Mouse (Mus musculus): ENCODE results near the gene A730071L15Rik. TPM values are rescaled to one million over a fixed set of nuclear protein-coding genes. Genes with fewer than 3 reads are reported as not detected.

The A730071L15Rik gene
- not detected for total RNA-seq (2021)

DNA sequence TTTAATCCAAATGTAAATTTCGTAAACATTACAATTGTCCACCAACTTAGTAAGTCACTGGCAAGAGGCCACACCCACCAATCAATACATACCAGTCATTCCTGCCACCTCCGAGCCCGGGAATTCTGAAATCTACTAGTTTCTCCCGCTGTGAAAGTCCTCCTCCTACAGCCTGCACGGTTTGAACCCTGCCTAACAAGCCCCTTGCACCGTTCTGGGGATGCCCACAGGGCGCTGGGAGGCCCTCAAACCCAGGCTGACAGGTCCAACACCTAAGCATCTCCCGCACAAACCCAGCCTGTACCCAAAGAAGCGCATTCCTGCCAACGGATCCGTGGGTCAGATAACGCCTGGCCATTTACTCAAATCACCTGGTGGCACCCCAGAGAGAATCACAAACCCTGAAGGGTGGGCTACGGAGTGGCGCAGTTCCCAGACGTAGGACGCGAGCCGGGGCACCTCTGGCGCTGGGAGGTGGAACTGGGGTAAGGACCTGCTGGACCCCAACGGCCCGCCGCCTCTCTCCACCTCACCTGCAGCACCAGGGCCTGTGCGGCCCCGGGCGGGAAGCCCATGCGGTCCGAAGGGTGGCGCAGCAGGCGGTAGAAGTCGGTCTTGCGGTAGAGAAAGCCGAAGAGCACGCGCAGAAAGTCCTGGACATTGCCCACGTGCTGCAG lies at the start of gene A730071L15Rik:
Gene A730071L15Rik (plus strand): TSS at position 620 of the 677 bp plus-strand sequence.
- peak in 1 of 2 experiments; percentile 15 for DNase-seq
- intact Hi-C loops (cut with DNase I), result loop anchor here (2.0 kb wide), 1 partner anchor 67 kb away; the partner anchor contains the start of gene Ddx56

DNA sequence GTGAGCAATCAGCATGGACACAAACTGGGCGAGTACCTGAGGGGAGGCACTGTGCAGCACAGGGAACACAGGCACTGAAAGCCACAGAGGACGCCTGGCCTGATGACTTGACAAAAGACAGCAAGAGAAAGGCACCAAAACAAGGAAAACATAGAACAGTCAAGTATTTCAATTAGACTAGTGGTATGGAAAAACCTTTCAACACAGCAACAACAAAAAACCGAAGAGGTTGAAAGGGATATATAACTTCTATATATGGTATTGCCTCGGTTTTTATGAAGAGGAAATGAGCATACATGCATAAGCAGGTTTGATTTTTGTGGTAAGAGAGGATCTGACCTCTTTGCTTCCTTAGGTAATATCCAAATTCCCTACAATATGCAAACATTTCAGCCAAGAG lies 47.0 kb upstream of the A730071L15Rik start:
- intact Hi-C loops (cut with DNase I), result no loop called here

DNA sequence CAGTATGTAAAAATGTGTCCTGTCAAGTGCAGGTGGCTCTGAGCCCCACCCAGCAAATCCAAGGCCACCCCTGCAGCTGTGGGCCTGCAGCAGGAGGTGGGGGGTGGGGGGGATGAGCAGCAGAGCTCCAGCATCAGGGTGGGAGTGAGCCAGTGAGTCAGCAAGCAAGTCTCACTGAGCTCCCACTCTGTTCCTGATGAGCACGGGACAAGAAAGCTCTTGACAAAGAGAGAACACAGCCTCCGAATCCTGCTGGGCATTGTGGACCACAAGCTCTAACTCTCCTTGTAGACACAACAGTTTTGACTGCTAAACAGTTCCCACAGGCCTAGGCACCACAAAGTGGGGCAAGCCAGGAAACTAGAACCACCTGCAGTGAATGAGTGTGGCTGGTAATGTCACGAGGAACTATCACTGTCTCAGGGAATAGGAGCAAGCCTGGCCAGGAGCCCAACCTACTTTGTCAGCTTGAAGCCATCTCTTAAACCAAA lies 45.6 kb upstream of the A730071L15Rik start:
- intact Hi-C loops (cut with DNase I), result no loop called here
- no peak for DNase-seq

More for the DNA sequence above, 47.0 kb upstream of the A730071L15Rik start:
- no peak for DNase-seq

DNA sequence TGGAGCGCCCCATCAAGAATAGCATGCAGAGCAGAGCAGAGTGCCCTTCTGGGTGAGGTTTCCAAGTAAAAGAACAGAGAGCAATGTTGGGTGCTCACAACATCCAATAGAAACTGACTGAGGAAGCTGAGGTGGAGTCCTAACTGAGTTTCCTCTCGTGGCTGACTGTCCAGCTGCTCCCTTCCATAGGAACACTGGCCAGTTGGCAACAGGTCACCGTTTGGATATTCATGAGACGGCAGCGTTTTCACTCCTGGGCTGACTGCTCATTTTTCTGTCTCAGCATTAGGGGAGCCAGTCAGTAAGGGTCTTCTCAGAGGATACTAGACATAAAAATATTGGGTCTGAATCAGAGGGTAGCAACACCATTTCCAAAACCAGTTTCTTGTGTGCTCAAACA lies 43.2 kb upstream of the A730071L15Rik start:
- intact Hi-C loops (cut with DNase I), result no loop called here
- peak in 1 of 2 experiments; percentile 22 for DNase-seq

DNA sequence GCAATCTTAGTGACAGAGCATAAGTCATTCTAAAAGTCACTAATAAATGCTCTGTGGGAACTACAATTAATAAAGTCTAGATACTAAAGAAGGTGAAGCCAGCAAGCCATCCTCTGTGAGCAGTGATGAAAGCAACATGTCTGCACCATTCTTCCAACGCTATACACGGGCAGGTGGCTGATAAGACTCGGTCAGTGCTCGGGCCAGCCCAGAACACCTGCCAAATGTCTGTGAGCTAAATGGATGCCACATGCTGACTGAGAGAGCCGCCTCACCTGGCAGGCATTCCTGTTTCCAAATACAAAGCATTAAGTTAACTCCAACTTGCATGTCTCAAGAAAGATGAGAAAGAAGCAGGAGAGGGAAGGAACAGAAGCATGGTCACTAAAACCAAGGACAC lies 42.7 kb upstream of the A730071L15Rik start:
- intact Hi-C loops (cut with DNase I), result no loop called here
- no peak for DNase-seq

DNA sequence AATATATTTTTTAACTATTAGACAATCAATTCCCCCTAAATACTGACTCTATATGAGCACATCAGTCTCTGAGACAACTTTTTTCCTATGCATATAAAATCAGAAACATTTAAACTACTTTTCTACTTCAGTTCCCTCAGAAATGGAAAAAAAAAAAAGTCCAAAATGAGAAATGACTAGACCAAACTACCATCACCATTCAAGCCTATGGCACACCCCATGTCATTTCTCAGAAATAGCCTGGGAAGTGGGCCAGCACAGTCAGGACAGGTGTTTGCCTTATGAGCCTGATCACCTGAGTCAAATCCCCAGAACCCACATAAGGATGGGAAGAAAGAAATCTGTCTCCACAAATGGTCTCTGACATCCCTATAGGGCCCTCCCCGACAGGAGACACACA lies 41.3 kb upstream of the A730071L15Rik start:
- DNase-seq, result no peak
- intact Hi-C loops (cut with DNase I), result no loop called here

DNA sequence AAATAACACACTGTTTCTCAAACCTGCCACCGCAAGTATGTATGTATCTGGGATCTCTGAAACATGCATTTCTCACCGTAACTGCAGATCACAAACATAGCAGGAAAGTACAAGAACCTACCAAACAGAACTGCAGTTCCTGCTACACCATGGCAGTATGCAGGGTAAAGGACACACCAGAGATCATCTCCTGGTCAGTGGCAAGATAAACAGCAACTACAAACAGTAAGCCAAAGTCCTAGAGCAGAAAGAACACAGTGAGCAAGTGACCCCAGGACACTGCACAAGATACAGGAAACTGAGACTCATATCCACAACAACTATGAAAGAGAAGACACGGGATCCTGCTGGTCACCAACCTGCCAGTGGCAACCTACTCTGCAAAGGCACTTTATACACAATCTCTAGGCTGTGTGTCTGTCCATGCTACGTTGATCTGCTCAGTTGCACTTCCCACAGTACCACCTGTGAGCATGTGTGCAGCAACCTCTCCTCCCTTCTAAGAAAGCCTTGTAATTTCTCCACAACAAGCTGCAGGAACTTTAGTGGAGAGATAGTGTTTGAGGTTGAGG lies 40.0 kb upstream of the A730071L15Rik start:
- no peak for DNase-seq
- intact Hi-C loops (cut with DNase I), result no loop called here

DNA sequence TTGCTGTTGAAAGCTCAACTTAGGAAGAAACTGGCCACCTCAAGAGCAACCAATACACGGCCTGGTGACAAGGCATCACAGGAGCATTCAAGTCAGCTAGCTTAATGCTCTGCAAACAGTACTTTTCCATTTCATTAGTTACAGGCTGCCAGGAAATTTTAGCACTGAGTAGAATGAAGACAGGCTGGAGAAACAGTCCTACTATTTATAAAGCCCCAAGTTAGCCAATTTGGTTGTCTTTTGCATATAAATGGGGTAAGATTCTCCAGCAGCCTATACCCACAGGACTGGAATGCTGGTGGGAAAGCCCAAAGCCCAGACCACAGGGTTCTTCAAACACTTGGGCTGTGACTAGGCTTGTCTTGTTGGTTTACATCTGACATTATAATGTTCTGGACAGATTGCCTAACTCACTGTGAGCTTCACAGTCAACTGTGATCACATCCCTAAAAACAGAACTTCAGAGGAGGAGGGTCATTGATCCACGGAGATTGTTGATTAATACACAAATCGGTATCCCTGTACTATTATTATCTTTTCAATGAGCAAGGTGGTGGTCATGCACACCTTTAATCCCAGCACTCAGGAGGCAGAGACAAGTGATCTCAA lies 39.1 kb upstream of the A730071L15Rik start:
- intact Hi-C loops (cut with DNase I), result no loop called here
- no peak for DNase-seq

DNA sequence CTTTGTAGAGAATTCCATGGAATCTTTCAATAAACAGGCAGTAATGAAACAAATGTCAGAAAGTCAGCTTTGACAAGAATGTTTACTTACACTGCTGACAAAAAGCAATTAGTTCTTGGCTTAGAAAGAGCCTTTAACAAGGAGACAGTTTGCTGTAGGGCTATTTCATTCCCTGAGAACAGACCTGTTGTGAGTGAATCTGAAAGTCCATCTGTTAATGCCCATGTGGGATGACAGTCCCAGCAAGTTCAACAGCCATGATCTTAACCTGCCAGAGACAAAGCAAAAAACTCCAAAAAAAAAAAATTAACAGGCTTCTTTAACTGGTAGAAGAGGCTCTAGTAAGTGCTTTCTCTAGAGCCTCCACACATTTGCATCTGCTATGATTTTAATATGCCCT lies 38.3 kb upstream of the A730071L15Rik start:
- intact Hi-C loops (cut with DNase I), result no loop called here
- no peak for DNase-seq

DNA sequence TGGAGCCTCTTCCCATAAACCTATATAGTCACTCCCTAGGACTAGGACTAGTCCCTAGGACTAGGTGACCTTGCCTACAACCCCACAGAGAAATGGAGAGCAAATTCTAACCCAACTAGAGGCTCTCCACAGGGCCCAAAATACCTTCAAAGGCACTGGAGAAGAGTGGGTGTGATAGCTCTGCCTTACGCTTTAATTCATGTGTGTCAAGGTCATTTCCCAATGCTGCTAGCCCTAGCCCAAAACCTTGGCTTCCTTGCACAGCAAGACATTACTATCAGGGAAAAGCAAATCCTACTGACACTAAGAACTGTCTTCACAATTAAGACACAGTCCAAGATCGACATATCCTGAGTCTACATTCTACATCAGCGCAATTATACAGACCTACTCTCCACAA lies 36.8 kb upstream of the A730071L15Rik start:
- intact Hi-C loops (cut with DNase I), result no loop called here
- DNase-seq, result no peak

DNA sequence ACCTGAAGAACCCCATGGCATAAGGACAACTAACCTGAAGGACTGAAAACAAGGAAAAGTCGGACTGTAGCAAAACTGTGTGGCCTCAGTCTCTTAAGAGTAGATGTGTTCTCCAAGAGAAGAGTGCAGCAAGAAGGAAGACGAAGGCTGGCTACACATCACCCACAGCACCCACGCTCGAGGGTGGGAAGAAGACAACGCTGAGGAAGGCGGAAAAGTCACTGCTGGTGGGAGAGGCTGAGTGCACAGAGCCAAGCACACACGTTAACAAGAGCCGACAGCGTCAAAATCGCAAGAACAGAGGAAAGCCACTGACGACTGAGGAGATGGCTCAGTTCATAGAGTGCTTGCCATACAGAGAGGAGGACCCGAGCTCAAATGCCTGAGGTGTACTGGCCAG lies 36.1 kb upstream of the A730071L15Rik start:
- intact Hi-C loops (cut with DNase I), result no loop called here

DNA sequence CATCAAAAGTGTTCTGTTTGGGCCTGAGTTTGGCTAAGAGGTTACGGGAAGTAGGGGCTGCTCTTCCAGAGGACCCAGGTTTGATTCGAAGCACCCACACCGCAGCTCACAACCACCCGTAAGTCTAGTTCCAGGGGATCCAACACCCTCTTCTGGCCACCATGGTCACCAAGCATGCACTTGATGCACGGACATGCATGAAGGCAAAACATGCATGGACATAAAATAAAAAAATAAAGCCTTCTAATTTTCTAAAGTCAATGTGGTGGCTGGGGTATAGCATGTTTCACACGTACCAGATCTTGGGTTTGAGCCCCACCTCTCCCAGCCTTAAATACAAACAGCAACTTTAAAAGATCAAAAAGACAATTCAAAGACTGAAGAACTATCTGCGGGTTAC lies 35.0 kb upstream of the A730071L15Rik start:
- intact Hi-C loops (cut with DNase I), result no loop called here
- no peak for DNase-seq

More for the DNA sequence above, 36.1 kb upstream of the A730071L15Rik start:
- no peak for DNase-seq

DNA sequence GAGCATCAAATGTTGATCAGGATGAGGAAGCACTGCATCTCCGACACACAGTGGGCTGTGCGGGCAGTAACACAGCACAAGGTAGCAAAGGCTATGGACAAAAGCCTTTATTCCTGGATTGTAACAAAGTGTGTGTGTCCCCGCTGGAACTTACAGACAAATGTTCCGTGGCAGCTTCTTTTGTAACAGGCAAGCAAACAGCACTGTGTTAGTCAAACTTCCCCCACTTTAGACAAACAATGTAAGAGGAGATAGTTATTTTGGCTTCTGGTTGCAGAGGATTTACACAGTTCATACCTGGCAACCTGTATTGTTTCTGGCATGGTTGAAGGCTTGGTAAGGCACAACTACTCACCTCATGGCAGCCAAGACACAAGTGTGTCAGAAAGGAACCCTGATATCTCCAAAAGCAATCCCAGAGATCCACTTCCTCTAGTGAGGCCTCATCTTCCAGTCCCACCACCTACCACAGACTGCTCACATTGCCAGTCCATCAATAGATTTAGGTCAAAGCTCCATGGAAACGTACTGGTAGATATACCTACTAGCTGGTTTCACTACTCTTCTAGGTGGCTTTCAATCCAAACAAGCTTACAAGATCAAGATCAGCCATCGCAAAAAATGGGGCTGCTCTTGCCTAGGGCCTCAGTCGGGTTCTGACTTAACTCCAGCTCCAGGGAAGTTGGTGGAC lies 34.3 kb upstream of the A730071L15Rik start:
- no peak for DNase-seq
- intact Hi-C loops (cut with DNase I), result no loop called here

DNA sequence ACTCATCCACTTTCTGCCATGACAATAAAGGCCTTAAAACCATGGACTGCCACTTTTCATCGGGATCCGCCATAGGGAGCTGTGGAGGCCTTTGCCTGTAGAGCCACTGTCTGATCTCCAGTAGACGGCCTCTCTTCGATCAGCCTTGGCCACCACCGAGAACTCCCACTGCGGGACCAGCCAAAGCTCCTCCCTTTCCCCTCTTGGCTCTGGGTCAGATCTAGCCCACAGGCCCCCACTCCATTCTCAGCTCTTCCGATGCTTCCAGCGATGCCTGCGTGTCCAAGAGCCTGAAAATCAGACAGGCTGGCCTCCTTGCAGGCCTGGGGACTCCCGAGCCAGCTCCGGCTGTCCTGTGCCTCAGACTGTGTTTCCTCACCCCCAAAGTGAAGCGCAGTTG lies 33.5 kb upstream of the A730071L15Rik start:
- no peak for DNase-seq
- intact Hi-C loops (cut with DNase I), result no loop called here

DNA sequence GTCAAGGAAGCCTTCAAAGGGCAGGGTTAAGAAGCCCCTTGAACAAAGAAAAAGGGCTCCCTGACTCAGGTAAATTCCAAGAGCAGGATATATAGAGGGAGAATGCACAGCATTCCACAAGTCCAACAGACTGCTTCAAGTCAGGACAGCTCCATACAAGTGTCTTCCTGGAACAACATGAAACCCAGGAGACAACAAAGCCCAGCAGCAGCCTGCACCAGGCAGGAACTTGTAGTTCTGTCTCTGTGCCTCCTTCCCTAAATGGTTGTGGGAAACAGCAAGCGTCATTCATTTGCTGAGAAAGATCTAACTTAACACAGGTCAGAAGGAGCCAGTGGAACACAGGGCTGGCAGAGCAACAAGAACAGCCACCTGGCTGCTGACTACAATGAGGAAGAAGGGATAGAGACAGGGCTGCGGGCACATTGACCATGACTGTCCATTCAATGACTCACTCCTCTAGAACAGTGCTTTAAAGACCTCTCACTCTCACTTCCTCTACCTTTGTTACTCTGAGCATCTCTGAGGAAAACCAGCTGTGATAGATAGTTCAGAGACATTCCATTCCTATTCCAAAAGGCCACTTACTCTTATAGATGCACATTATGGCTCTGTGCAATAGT lies 30.7 kb upstream of the A730071L15Rik start:
- intact Hi-C loops (cut with DNase I), result no loop called here
- no peak for DNase-seq

DNA sequence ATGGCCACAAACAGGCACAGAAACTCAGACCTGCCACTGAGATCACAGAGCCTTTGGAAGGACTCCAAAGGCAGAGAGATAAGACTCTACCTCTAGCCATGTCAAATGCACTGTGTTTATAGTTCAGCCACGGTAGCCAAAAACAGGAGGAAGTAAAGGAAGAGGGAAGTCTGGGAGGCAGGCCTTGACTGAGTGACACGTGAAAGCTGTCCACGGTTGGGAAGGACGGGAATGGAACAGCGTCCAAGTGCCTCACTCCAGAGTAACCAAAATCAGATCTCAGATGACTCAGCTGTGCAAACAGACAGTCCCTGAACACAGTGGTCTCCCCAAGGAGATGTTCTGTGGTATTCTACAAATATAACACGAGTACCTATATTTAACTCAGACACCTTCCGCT lies 25.1 kb upstream of the A730071L15Rik start:
- peak; percentile 40 to 43 for DNase-seq
- intact Hi-C loops (cut with DNase I), result no loop called here

DNA sequence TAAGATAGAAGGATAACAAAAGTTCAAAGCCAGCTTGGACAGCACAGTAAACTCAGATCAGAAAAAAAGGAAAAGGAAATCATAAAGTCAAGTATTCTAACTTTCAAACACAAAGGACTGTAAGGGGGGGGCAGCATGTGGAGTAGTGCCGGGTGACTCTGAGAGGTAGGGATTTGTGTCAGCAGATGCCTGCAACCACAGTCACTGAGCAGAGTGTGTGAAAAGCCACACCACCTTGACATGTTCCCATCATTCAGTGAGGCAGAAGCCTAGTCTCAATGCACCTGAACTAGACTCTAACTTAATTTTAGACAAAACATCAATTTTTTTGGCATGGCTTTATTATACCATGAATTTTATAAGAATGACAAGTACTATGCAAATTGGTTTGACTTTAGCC lies 24.3 kb upstream of the A730071L15Rik start:
- intact Hi-C loops (cut with DNase I), result no loop called here

DNA sequence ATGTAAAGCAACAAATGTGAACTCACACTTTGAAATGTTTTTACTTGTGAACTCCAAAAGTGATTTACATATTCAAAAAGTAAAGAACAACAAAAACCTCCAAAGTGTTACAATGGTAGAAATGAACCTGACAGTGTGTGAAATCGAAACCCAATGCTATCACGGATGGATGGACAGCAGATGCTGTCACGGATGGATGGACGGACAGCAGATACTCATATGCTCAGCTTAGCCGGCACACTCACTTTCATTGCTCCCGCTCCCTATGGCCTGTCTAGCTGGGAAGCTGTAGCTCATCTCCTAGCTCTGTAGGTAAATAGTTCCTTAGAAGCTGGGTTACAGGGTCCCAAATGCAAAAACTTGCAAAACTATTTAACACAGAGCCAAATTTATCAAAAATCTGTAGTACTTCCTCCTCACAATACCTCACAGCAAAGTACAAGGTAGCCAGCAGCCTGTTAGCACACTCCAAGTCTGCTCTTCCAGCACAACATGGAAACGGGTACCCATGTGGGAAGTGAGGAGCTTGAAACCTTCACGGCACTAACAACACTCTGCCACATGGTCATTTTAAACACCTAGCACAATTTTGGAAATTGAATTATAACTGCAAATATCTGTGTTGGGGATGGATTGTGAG lies 21.9 kb upstream of the A730071L15Rik start:
- DNase-seq, result no peak
- intact Hi-C loops (cut with DNase I), result no loop called here

More for the DNA sequence above, 24.3 kb upstream of the A730071L15Rik start:
- no peak for DNase-seq

DNA sequence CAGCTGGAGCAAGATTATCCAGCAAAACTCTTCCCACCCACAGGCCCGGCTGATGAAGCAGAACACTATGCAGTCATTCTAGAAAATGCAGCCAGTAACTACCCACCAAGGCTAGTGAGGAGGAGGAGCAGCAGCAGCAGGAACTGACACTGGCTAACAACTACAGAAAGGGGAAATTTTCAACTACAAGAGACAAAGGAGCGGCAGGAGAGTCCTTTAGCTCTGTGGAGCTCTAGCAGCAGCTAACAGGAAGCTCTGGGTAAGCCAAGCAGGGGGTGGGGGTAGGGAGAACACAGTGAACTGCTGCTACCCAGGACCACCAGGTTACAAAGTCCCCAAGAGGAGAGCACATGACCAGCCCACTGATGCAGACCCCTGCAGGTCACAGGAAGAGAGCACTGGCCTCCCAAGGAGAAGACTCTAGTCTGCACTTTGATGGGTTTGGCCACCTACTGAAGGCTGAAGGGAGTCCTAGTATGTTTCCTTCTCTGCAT lies 21.1 kb upstream of the A730071L15Rik start:
- no peak for DNase-seq
- intact Hi-C loops (cut with DNase I), result no loop called here

DNA sequence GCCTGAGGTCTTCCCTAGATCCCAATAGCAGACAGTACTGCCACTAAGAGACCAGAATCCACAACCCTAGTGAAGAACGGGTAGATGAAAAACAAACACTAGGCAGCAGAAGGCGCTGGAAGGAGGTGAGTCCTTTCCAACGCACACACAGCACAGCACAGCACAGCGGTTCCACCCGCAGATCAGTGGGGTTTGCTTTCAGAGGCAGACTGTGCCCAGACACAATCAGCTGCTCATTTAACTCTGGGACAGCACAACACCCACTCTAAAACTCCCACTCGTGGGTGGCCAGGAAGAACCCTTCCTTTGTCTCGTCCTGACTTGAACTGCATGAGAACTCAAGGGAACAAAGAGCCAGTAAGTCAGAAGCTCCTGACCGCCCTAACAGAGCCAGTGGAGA lies 20.6 kb upstream of the A730071L15Rik start:
- intact Hi-C loops (cut with DNase I), result no loop called here

More for the DNA sequence above, 20.6 kb upstream of the A730071L15Rik start:
- no peak for DNase-seq

All from heart, postnatal 36 days (tissue).